Mouse (Mus musculus) ES-Bruce4 (cell line): ENCODE measurements around the gene Acadvl.

Experiments used
- CTCF ChIP-seq: IDR thresholded peaks from one replicate; pipeline ENCODE4 v1.8.1; 2011; ENCODE audit warnings: low read depth, low read length
- EP300 ChIP-seq: IDR thresholded peaks from 2 replicates; pipeline ENCODE4 v1.6.1; 2011; ENCODE audit warnings: low read depth, low read length; ENCODE audit not compliant: insufficient read depth
- POLR2A ChIP-seq: IDR thresholded peaks from one replicate; pipeline ENCODE4 v1.8.1; 2011; ENCODE audit warnings: low read length; ENCODE audit not compliant: insufficient read depth

- TF ChIP-seq CTCF (no peak), POLR2A (no peak), EP300 (no peak)
These were observed 38.9 kb downstream of the Acadvl start for GRCm38 (mm10) chr11:69976271-69976670.
